7 mouse cellular contexts compared by ENCODE assay signal in the genomic region with DNA sequence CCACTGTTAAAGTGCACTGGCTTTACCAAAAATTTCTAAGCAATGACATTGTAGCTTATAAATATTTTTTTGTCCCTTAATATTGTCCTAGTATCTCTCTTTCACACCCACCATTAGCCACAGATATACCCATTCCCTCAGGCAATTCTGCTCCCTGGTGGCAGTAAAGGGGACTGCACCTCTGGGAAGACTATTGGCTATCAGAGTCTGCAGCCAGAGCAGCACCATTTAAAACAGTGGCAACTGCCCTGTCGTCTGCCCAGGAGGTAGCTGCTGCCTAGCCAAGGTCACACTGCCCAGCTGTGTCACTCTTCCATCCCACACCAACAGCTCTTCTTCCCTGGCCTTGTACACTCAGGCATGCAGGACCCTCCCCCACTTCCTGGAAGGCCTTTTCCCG. TPM values are rescaled to one million over a fixed set of nuclear protein-coding genes. Genes with fewer than 3 reads are reported as not detected.
DNase-seq lines count a peak whose midpoint lies in the region; ATAC-seq and TF ChIP-seq lines count a peak whose summit lies in the region.

No protein-coding gene starts in this region.

- peak overlapping the region; percentile 57 for H3K4me2 ChIP-seq in heart, embryonic 13.5 days
- peak overlapping the region; percentile 21 for H3K4me2 ChIP-seq in kidney, embryonic 16.5 days (replicated peaks; ENCODE audit: low read depth, low read length)

- TF ChIP-seq POLR2A in small intestine, adult 2 months (IDR thresholded peaks at IDR 0.05; ENCODE audit: low read depth, low read length), result no peak

- H3K36me3 ChIP-seq in heart, embryonic 13.5 days, result no peaks in the 10 kb centered on the region
- H3K36me3 ChIP-seq in kidney, embryonic 16.5 days (ENCODE audit: insufficient read depth, low read length), result no peaks in the 10 kb centered on the region
- no peaks in the 10 kb centered on the region for H3K36me3 ChIP-seq in small intestine, adult 2 months (ENCODE audit: control insufficient read depth, insufficient read depth, low read length)

- peak; percentile 82 for DNase-seq in NIH3T3 (ENCODE audit: low read depth)
- DNase-seq in embryo, embryonic 10 days (ENCODE audit: low spot score), result peak; percentile 65
- DNase-seq in lung, postnatal 14 days, result peak; percentile 84

- H3K9me3 ChIP-seq in heart, embryonic 13.5 days, result no peaks in the 10 kb centered on the region
- no peaks in the 10 kb centered on the region for H3K9me3 ChIP-seq in kidney, embryonic 16.5 days (ENCODE audit: low read length)

- peak overlapping the region; percentile 26 for H3K4me3 ChIP-seq in heart, embryonic 13.5 days
- H3K4me3 ChIP-seq in kidney, embryonic 16.5 days (ENCODE audit: low read length), result no peak overlapping the region
- no peak overlapping the region for H3K4me3 ChIP-seq in small intestine, adult 2 months (ENCODE audit: low read depth, low read length)

- H3K9ac ChIP-seq in heart, embryonic 13.5 days, result peak overlapping the region; percentile 78
- peak overlapping the region; percentile 56 for H3K9ac ChIP-seq in kidney, embryonic 16.5 days (replicated peaks; ENCODE audit: low read length)

- peak overlapping the region; percentile 83 for H3K27ac ChIP-seq in heart, embryonic 13.5 days (replicated peaks)
- H3K27ac ChIP-seq in kidney, embryonic 16.5 days (ENCODE audit: low read length), result peak overlapping the region; percentile 74; the same call in 1 of the 2 replicates
- no peak overlapping the region for H3K27ac ChIP-seq in small intestine, adult 2 months (ENCODE audit: insufficient read depth, low read depth, low read length)

- peaks cover 19% of the 10 kb centered on the region for H3K4me1 ChIP-seq in heart, embryonic 13.5 days
- H3K4me1 ChIP-seq in kidney, embryonic 16.5 days (ENCODE audit: insufficient read depth, low read length), result peaks cover 11% of the 10 kb centered on the region; the same call in 1 of the 2 replicates
- H3K4me1 ChIP-seq in small intestine, adult 2 months (ENCODE audit: control insufficient read depth, insufficient read depth, insufficient read length, low read length), result peaks cover 13% of the 10 kb centered on the region

- ATAC-seq in CD4-positive, CD25-positive, alpha-beta regulatory T cell, adult 4 months, result peak; percentile 83
- ATAC-seq in heart, embryonic 13.5 days (ENCODE audit: extremely low read depth, insufficient number of reproducible peaks, low FRiP score, low TSS enrichment), result no peak
- peak; percentile 28 for ATAC-seq in kidney, embryonic 16.5 days (ENCODE audit: low FRiP score, low TSS enrichment)

- H3K27me3 ChIP-seq in heart, embryonic 13.5 days (replicated peaks), result peaks cover 40% of the 10 kb centered on the region
- H3K27me3 ChIP-seq in kidney, embryonic 16.5 days (ENCODE audit: insufficient read depth, low read length), result no peaks in the 10 kb centered on the region
- no peaks in the 10 kb centered on the region for H3K27me3 ChIP-seq in small intestine, adult 2 months (ENCODE audit: control insufficient read depth, insufficient read depth, low read length)

- WGBS in heart, embryonic 13.5 days, result 53% methylated on average over 2 of the region's 2 CpGs
- WGBS in kidney, embryonic 16.5 days, result 42% methylated on average over 2 of the region's 2 CpGs
- WGBS in small intestine, adult 2 months, result 51% methylated on average over 2 of the region's 2 CpGs

- TF ChIP-seq CTCF in small intestine, adult 2 months (IDR thresholded peaks at IDR 0.05; ENCODE audit: extremely low read depth, insufficient read length, insufficient replicate concordance, low read depth, low read length), result peak; percentile 61; the same call in 1 of the 2 replicates

RNA-seq across cellular contexts. Expression of a gene that starts 8.1 kb away (rescaled TPM):
- not detected for polyA plus RNA-seq in CD4-positive, CD25-positive, alpha-beta regulatory T cell, adult 4 months (2017; shearing (Covaris generic))
- 3.5 and 4.4 TPM in 2 replicates for polyA plus RNA-seq in heart, embryonic 13.5 days (2015; fragmentation: Nextera tagmentation; extraction: Ambion mirVana)
- polyA plus RNA-seq in kidney, embryonic 16.5 days (2015; fragmentation: Nextera tagmentation; extraction: Ambion mirVana), result 6.0 and 6.9 TPM in 2 replicates
- polyA plus RNA-seq in small intestine, adult 2 months (2012; rRNA removed), result 11.9 and 13.1 TPM in 2 replicates

RNA-seq across cellular contexts. Expression of a gene that starts 17.3 kb away (rescaled TPM):
- 10 to 100 TPM; 34.8 to 52.8 TPM for polyA plus RNA-seq in CD4-positive, CD25-positive, alpha-beta regulatory T cell, adult 4 months (2017; shearing (Covaris generic))
- 58.2 and 60.7 TPM in 2 replicates for polyA plus RNA-seq in heart, embryonic 13.5 days (2015; fragmentation: Nextera tagmentation; extraction: Ambion mirVana)
- polyA plus RNA-seq in kidney, embryonic 16.5 days (2015; fragmentation: Nextera tagmentation; extraction: Ambion mirVana), result 104 and 120 TPM in 2 replicates
- polyA plus RNA-seq in small intestine, adult 2 months (2012; rRNA removed), result 46.9 and 60.0 TPM in 2 replicates

RNA-seq across cellular contexts. Expression of a gene that starts 19.8 kb away (rescaled TPM):
- not detected for polyA plus RNA-seq in CD4-positive, CD25-positive, alpha-beta regulatory T cell, adult 4 months (2017; shearing (Covaris generic))
- 15.0 and 15.6 TPM in 2 replicates for polyA plus RNA-seq in heart, embryonic 13.5 days (2015; fragmentation: Nextera tagmentation; extraction: Ambion mirVana)
- 9.2 and 9.8 TPM in 2 replicates for polyA plus RNA-seq in kidney, embryonic 16.5 days (2015; fragmentation: Nextera tagmentation; extraction: Ambion mirVana)
- 24.0 and 41.8 TPM in 2 replicates for polyA plus RNA-seq in small intestine, adult 2 months (2012; rRNA removed)

RNA-seq across cellular contexts. Expression of a gene that starts 33.8 kb away (rescaled TPM):
- polyA plus RNA-seq in CD4-positive, CD25-positive, alpha-beta regulatory T cell, adult 4 months (2017; shearing (Covaris generic)), result 100 to 1,000 TPM; 290 to 354 TPM
- polyA plus RNA-seq in heart, embryonic 13.5 days (2015; fragmentation: Nextera tagmentation; extraction: Ambion mirVana), result 750 and 845 TPM in 2 replicates
- 643 and 698 TPM in 2 replicates for polyA plus RNA-seq in kidney, embryonic 16.5 days (2015; fragmentation: Nextera tagmentation; extraction: Ambion mirVana)
- polyA plus RNA-seq in small intestine, adult 2 months (2012; rRNA removed), result 206 and 227 TPM in 2 replicates
